Mouse (Mus musculus) cerebellum, postnatal 25 days (tissue): ENCODE results near the gene Gadd45b.
A peak's percentile ranks its signal among the peaks of the same experiment; 100 is the strongest.

Experiments
- DNase-seq, 2 experiments: peaks; one replicate each; pipeline ENCODE4 v3.0.0; 2021; ENCODE audit warnings: mixed read lengths in 2 of 2

The Gadd45b gene

GRCm38 (mm10) chr10:80958979-80959637 is 29.2 kb downstream of the Gadd45b start:
- no peak for DNase-seq

DNA sequence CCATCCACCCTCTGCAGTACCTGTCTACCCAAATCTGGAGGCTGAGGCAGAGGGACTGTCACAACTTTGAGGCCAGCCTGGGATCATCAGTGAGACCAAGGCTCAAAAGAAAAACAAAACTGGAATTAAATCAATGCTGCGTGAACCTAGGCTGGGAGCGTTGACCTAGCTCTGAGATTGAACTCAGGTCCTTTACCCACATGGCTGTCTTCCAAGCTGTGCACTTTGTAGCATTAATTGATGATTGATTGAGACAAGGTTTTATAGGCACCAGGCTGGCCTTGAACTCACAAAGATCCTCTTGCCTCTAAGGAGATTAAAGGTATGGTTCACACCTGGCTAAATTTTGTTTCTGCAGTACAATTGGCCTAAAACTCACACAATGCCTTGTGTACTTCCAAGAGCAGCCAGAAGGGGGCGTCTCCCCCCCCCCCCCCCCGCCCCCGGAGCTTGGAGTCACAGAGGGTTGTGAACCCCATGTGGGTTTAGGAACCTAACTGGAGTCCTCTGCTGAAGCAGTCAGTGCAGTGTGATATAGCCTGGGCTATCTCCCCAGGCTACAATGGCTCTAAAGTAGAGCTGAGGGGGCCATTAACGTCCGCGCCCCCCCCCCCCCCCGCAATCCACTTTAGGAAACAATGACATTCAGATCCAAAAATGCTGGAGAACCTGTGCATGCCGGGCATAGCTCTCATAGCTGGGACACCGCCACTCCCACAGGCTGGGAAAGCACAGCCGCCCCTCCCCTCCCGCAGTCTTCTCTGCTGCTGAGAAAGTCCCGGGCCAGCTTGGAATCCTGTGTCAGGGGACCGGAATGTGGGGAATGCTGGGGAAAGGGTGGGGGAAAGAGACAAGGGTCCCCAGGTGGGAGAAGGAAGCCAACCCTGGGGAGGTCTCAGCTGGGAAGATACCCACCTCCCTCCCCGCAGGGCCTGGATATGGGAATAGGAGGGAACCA is 31.0 kb downstream of the Gadd45b start:
- no peak for DNase-seq

- no peak for DNase-seq
Measured at GRCm38 (mm10) chr10:80962051-80962472, 32.2 kb downstream of the Gadd45b start.

DNA sequence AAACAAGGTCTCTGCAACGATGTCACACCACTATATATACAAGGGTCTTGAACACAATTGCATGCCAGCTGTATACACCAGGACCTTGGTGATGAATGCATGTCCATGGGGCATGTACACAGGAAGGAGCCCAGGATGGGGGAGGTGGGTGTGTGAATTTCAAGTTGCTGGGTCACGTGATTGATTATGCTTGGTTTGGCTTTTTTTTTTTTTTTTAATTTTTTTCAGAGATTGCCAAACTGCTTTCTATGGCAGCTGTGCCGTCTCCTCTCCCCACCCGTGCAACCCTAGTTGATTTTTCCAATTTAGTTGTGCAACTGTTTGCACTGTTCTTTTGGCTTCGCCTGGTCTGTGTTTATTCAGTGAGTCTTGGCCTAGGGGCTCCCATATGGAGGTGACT is 32.7 kb downstream of the Gadd45b start:
- DNase-seq, result no peak

DNA sequence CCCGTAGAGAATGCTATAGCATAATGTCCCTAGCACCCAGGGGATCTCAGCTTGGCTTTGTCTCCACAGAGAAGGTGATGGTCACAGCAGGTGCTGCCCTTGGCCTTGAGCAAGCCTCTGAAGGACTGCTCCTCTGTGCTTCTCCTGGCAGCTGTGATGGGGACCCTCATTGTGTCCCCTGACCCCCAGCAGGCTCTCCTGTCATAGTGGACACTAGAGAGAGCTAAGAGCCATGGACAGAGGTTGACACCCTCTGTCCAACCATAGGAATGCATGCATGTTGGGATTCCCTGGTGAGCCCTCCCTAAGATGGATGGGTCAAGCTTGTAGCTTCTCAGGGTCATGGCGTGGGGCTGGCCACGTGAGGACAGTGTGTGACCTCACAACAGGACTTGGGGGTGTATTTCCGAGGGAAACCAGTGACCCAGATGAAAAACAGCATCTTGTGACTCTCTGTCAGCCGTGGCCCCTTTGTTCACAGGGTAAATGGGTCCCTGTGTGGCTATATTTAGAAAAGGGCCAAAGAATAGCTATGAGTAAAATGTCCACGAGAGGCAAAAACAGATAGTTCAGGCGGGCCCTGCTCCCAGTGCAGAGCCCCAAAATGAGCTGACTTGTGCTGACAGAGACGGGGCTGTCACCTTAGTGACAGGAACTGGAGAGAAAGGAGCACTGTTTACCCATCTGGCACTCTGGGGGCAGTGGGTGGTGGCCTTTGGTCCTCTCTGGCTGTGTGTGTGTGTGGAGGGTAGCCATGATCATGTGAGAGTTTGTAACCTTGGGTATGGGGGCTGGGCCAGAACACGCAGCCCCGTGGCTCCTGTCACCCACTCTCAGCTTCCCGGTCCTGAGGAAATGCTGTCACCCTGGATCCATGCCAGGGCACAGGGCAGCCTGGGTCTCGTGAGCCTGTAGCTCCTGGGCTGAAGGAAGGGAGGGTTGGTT is 33.4 kb downstream of the Gadd45b start:
- peak in 1 of 2 experiments; percentile 44 for DNase-seq

DNA sequence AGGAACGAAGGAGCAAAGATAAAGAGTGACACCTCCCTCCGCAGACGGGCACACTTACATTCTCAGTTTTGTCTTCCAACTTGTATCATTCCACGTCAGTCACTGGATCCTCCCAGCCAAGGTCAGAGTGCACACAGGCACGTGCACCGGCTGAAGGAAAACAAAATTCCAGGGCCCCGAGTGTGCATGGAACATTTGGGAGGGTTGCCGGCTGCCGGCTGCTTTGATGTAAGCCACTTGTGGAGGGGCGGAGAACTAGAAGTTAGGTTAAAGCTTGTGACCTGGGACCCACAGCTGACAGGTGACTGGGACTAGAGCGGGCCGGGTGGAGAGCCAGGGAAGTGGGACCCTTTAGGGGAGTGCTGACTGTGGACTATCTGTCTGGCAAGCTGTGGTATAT is 36.4 kb downstream of the Gadd45b start:
- no peak for DNase-seq

DNA sequence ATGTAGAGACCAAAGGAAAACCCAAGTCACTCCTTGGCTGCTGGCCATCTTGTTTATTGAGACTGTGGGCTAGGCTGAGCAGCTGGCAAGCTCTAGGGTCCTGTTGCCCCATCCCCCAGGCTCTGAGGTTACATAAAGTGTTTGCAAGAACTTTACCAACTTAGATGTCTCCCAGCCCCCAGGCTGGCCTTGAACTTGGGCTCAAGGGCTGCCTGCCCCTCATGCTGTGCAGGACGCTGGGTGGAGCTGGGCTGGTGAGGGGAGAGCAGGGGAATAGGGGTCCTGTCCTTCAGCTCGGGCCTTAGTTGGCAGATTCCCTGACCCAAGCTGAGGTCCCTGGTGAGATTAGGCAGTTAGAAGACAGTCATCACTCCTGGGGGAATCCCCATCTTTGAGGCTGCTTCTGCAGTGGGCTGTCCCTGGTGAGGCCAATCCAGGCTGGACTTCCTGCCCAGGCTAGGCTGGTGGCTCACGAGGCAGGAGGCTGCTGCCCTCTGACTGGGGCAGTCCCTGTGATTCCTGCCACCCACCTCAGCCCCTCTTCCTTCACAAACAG is 37.3 kb downstream of the Gadd45b start:
- DNase-seq, result no peak

GRCm38 (mm10) chr10:80968106-80968505 is 38.2 kb downstream of the Gadd45b start:
- DNase-seq, result no peak

GRCm38 (mm10) chr10:80969298-80969697 is 39.4 kb downstream of the Gadd45b start:
- DNase-seq, result no peak

DNA sequence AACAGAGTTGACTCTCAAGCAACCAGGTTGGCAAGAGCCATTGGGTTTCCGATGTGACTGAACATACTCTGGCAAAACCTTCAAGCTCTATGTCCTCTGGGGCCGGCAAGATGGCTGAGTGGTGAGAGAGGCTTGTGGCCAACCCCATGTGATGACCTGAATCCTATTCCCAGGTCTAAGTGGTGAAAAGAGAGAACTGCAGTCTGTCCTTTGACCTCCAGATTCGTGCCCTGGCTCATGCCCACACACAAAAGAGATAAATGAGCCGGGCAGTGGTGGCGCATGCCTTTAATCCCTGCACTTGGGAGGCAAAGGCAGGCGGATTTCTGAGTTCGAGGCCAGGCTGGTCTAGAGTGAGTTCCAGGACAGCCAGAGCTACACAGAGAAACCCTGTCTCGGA is 40.3 kb downstream of the Gadd45b start:
- DNase-seq, result no peak

DNA sequence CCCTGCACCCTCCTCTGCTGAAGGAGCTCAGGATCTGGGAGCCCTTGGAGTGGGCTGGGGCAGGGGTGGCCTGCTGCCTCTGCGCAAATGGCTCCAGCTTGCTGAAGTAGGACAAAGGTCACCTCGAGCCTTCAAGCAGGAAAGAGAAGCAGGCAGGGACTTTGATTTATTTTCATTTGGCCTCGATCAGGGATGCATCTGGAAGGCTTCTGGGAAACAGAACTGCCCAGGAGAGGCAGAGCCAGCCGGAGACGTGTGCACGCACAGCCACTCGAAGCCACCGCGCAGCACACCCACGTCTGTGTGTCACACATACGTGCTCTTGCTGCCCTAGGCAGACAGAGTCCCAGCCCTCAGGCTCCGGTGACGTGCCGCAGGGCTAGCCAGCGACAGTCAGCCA is 41.7 kb downstream of the Gadd45b start:
- DNase-seq, result no peak

GRCm38 (mm10) chr10:80972071-80972987 is 42.5 kb downstream of the Gadd45b start:
- DNase-seq, result peak; percentile 87 to 89

DNA sequence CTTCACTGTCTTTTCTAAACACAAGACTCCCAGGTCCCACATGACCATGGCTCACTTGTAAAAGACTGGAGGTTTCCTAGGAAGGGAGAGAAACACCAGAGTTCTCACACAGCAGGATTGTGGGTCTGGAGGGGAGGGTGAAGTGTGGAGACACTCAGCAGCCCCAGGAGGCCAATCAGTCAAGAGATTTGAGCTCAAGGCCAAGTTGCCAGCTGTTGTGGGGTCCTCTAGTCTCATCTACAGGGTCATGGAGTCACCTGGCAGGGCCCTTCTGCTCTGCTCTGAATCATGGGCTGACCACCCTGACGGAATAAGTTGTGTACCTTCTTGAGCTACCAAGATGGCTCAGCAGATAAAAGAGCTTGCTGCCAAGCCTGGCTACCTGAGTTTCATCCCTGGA is 43.8 kb downstream of the Gadd45b start:
- DNase-seq, result no peak

- DNase-seq, result no peak
Measured at GRCm38 (mm10) chr10:80975478-80975877, 45.6 kb downstream of the Gadd45b start.

- DNase-seq, result no peak
Measured at GRCm38 (mm10) chr10:80981564-80982112, 51.8 kb downstream of the Gadd45b start.
